Mouse (Mus musculus): Measurements from ENCODE around the gene Trpt1. TPM values are rescaled to one million over a fixed set of nuclear protein-coding genes. Genes with fewer than 3 reads are reported as not detected.

The Trpt1 gene
- polyA plus RNA-seq, 2 experiments: 12.0 to 15.1 TPM

- Histone ChIP-seq H3K36me3 (ENCODE audit: control insufficient read depth, insufficient read depth, low read length) (peaks cover 13% of the 10 kb centered on the region), H3K9ac (ENCODE audit: low read depth, low read length, severe bottlenecking) (peak within 1 kb of the TSS; percentile 92), H3K27ac (replicated peaks; ENCODE audit: low read depth, low read length) (peak within 1 kb of the TSS; percentile 89), H3K4me2 (replicated peaks; ENCODE audit: low read depth, low read length, severe bottlenecking) (peak within 1 kb of the TSS; percentile 83), H3K9me3 (ENCODE audit: control insufficient read depth, low read length) (no peaks in the 10 kb centered on the region), H3K4me3 (replicated peaks; ENCODE audit: low read length) (peak within 1 kb of the TSS; percentile 93), H3K4me1 (ENCODE audit: control insufficient read depth, insufficient read depth, low read length) (peaks cover 11% of the 10 kb centered on the region), H3K27me3 (ENCODE audit: control insufficient read depth, insufficient read depth, low read length) (no peaks in the 10 kb centered on the region)
- peak; percentile 99 for ATAC-seq (ENCODE audit: low FRiP score, low read depth)
- under 1% methylated on average over 49 of the region's 49 CpGs for WGBS
- TF ChIP-seq POLR2A (IDR thresholded peaks at IDR 0.05; ENCODE audit: borderline replicate concordance, extremely low read depth, insufficient read depth, insufficient read length): peak; percentile 78; the same call in 1 of the 2 replicates
- peak; percentile 100 for DNase-seq (ENCODE audit: low spot score)
Measured at GRCm38 (mm10) chr19:7039841-7040636, 44.1 kb downstream of the Trpt1 start, which contains the start of gene Stip1. Gene Stip1 (minus strand): TSS chr19:7039967.

GRCm38 (mm10) chr19:7040637-7041130 is 44.8 kb downstream of the Trpt1 start:
- DNase-seq (ENCODE audit: low spot score) (no peak), ATAC-seq (ENCODE audit: low FRiP score, low read depth) (no peak)
- Histone ChIP-seq H3K9me3 (ENCODE audit: control insufficient read depth, low read length) (no peaks in the 10 kb centered on the region), H3K9ac (ENCODE audit: low read depth, low read length, severe bottlenecking) (peak overlapping the region; percentile 70), H3K4me2 (replicated peaks; ENCODE audit: low read depth, low read length, severe bottlenecking) (peak overlapping the region; percentile 83), H3K36me3 (ENCODE audit: control insufficient read depth, insufficient read depth, low read length) (peaks cover 7% of the 10 kb centered on the region; the same call in 1 of the 2 replicates), H3K27ac (replicated peaks; ENCODE audit: low read depth, low read length) (peak overlapping the region; percentile 89), H3K4me1 (ENCODE audit: control insufficient read depth, insufficient read depth, low read length) (peaks cover 11% of the 10 kb centered on the region), H3K27me3 (ENCODE audit: control insufficient read depth, insufficient read depth, low read length) (no peaks in the 10 kb centered on the region), H3K4me3 (replicated peaks; ENCODE audit: low read length) (peak overlapping the region; percentile 47)
- WGBS: 23% methylated on average over 13 of the region's 13 CpGs
- no peak for TF ChIP-seq POLR2A (IDR thresholded peaks at IDR 0.05; ENCODE audit: borderline replicate concordance, extremely low read depth, insufficient read depth, insufficient read length)

- no peak for TF ChIP-seq POLR2A (IDR thresholded peaks at IDR 0.05; ENCODE audit: borderline replicate concordance, extremely low read depth, insufficient read depth, insufficient read length)
- Histone ChIP-seq H3K36me3 (ENCODE audit: control insufficient read depth, insufficient read depth, low read length) (peaks cover 6% of the 10 kb centered on the region; the same call in 1 of the 2 replicates), H3K27ac (replicated peaks; ENCODE audit: low read depth, low read length) (0 out of 2 replicates have a peak overlapping the region, but pooled peaks have one; percentile 89), H3K4me3 (replicated peaks; ENCODE audit: low read length) (no peak overlapping the region), H3K27me3 (ENCODE audit: control insufficient read depth, insufficient read depth, low read length) (no peaks in the 10 kb centered on the region), H3K4me1 (ENCODE audit: control insufficient read depth, insufficient read depth, low read length) (peaks cover 11% of the 10 kb centered on the region), H3K4me2 (replicated peaks; ENCODE audit: low read depth, low read length, severe bottlenecking) (peak overlapping the region; percentile 83; the same call in 1 of the 2 replicates), H3K9me3 (ENCODE audit: control insufficient read depth, low read length) (no peaks in the 10 kb centered on the region), H3K9ac (ENCODE audit: low read depth, low read length, severe bottlenecking) (no peak overlapping the region)
- DNase-seq (ENCODE audit: low spot score) (no peak), ATAC-seq (ENCODE audit: low FRiP score, low read depth) (no peak)
- WGBS: 90% methylated on average over 2 of the region's 2 CpGs
Measured at GRCm38 (mm10) chr19:7041171-7041570, 45.2 kb downstream of the Trpt1 start.

- Histone ChIP-seq H3K4me1 (ENCODE audit: control insufficient read depth, insufficient read depth, low read length) (peaks cover 5% of the 10 kb centered on the region; the same call in 1 of the 2 replicates), H3K27ac (replicated peaks; ENCODE audit: low read depth, low read length) (no peak overlapping the region)
- DNase-seq (ENCODE audit: low spot score): no peak
Measured at GRCm38 (mm10) chr19:7044279-7044678, 48.3 kb downstream of the Trpt1 start.

GRCm38 (mm10) chr19:7044706-7045105 is 48.8 kb downstream of the Trpt1 start:
- no peak for TF ChIP-seq POLR2A (IDR thresholded peaks at IDR 0.05; ENCODE audit: borderline replicate concordance, extremely low read depth, insufficient read depth, insufficient read length)
- Histone ChIP-seq H3K4me3 (replicated peaks; ENCODE audit: low read length) (no peak overlapping the region), H3K27ac (replicated peaks; ENCODE audit: low read depth, low read length) (no peak overlapping the region), H3K4me1 (ENCODE audit: control insufficient read depth, insufficient read depth, low read length) (peaks cover 5% of the 10 kb centered on the region; the same call in 1 of the 2 replicates), H3K27me3 (ENCODE audit: control insufficient read depth, insufficient read depth, low read length) (no peaks in the 10 kb centered on the region), H3K36me3 (ENCODE audit: control insufficient read depth, insufficient read depth, low read length) (no peaks in the 10 kb centered on the region), H3K9me3 (ENCODE audit: control insufficient read depth, low read length) (no peaks in the 10 kb centered on the region), H3K9ac (ENCODE audit: low read depth, low read length, severe bottlenecking) (no peak overlapping the region), H3K4me2 (replicated peaks; ENCODE audit: low read depth, low read length, severe bottlenecking) (no peak overlapping the region)
- WGBS: 42% methylated on average over 4 of the region's 4 CpGs
- no peak for DNase-seq (ENCODE audit: low spot score)
- no peak for ATAC-seq (ENCODE audit: low FRiP score, low read depth)

More at GRCm38 (mm10) chr19:7044279-7044678, 48.3 kb downstream of the Trpt1 start:
- 55% methylated on average over 4 of the region's 4 CpGs for WGBS
- Histone ChIP-seq H3K9me3 (ENCODE audit: control insufficient read depth, low read length) (no peaks in the 10 kb centered on the region), H3K4me3 (replicated peaks; ENCODE audit: low read length) (no peak overlapping the region), H3K36me3 (ENCODE audit: control insufficient read depth, insufficient read depth, low read length) (no peaks in the 10 kb centered on the region), H3K4me2 (replicated peaks; ENCODE audit: low read depth, low read length, severe bottlenecking) (no peak overlapping the region), H3K9ac (ENCODE audit: low read depth, low read length, severe bottlenecking) (no peak overlapping the region), H3K27me3 (ENCODE audit: control insufficient read depth, insufficient read depth, low read length) (no peaks in the 10 kb centered on the region)
- no peak for ATAC-seq (ENCODE audit: low FRiP score, low read depth)
- no peak for TF ChIP-seq POLR2A (IDR thresholded peaks at IDR 0.05; ENCODE audit: borderline replicate concordance, extremely low read depth, insufficient read depth, insufficient read length)

Other genes starting within 250 kb of the Trpt1 start
- 19.4 and 22.9 TPM in 2 replicates for gene Rps6ka4, start 155.5 kb upstream of the Trpt1 start, polyA plus RNA-seq (2012; rRNA removed)
- 25.2 and 27.4 TPM in 2 replicates for gene Rps6ka4, start 155.5 kb upstream of the Trpt1 start, polyA plus RNA-seq (2014; fragmentation: Nextera tagmentation; extraction: Ambion mirVana)
- gene Ccdc88b, start 137.9 kb upstream of the Trpt1 start, polyA plus RNA-seq (2012; rRNA removed): 1.8 and 2.2 TPM in 2 replicates
- 0.69 and 0.75 TPM in 2 replicates for gene Ccdc88b, start 137.9 kb upstream of the Trpt1 start, polyA plus RNA-seq (2014; fragmentation: Nextera tagmentation; extraction: Ambion mirVana)
- gene Trmt112, start 86.4 kb upstream of the Trpt1 start, polyA plus RNA-seq (2012; rRNA removed): 163 and 164 TPM in 2 replicates
- gene Trmt112, start 86.4 kb upstream of the Trpt1 start, polyA plus RNA-seq (2014; fragmentation: Nextera tagmentation; extraction: Ambion mirVana): 163 and 167 TPM in 2 replicates
- 145 and 173 TPM in 2 replicates for gene Prdx5, start 86.0 kb upstream of the Trpt1 start, polyA plus RNA-seq (2012; rRNA removed)
- gene Prdx5, start 86.0 kb upstream of the Trpt1 start, polyA plus RNA-seq (2014; fragmentation: Nextera tagmentation; extraction: Ambion mirVana): 245 and 269 TPM in 2 replicates
- 20.3 and 25.5 TPM in 2 replicates for gene Esrra, start 74.3 kb upstream of the Trpt1 start, polyA plus RNA-seq (2012; rRNA removed)
- 3.4 and 5.1 TPM in 2 replicates for gene Esrra, start 74.3 kb upstream of the Trpt1 start, polyA plus RNA-seq (2014; fragmentation: Nextera tagmentation; extraction: Ambion mirVana)
- gene Catsperz, start 70.8 kb upstream of the Trpt1 start, polyA plus RNA-seq (2012; rRNA removed): 2.8 and 5.6 TPM in 2 replicates
- 3.6 and 5.4 TPM in 2 replicates for gene Catsperz, start 70.8 kb upstream of the Trpt1 start, polyA plus RNA-seq (2014; fragmentation: Nextera tagmentation; extraction: Ambion mirVana)
- 0.91 and 1.1 TPM in 2 replicates for gene Kcnk4, start 61.6 kb upstream of the Trpt1 start, polyA plus RNA-seq (2012; rRNA removed)
- 1.1 TPM in 2 replicates for gene Kcnk4, start 61.6 kb upstream of the Trpt1 start, polyA plus RNA-seq (2014; fragmentation: Nextera tagmentation; extraction: Ambion mirVana)
- 75.1 and 76.5 TPM in 2 replicates for gene Bad, start 54.3 kb upstream of the Trpt1 start, polyA plus RNA-seq (2012; rRNA removed)
- 77.5 and 80.8 TPM in 2 replicates for gene Bad, start 54.3 kb upstream of the Trpt1 start, polyA plus RNA-seq (2014; fragmentation: Nextera tagmentation; extraction: Ambion mirVana)
- 56.8 and 72.3 TPM in 2 replicates for gene Gpr137, start 53.7 kb upstream of the Trpt1 start, polyA plus RNA-seq (2012; rRNA removed)
- gene Gpr137, start 53.7 kb upstream of the Trpt1 start, polyA plus RNA-seq (2014; fragmentation: Nextera tagmentation; extraction: Ambion mirVana): 28.5 and 31.8 TPM in 2 replicates
- gene Ppp1r14b, start 21.2 kb upstream of the Trpt1 start, polyA plus RNA-seq (2012; rRNA removed): 277 and 304 TPM in 2 replicates
- 249 and 282 TPM in 2 replicates for gene Ppp1r14b, start 21.2 kb upstream of the Trpt1 start, polyA plus RNA-seq (2014; fragmentation: Nextera tagmentation; extraction: Ambion mirVana)
- 80.6 and 102 TPM in 2 replicates for gene Plcb3, start 19.7 kb upstream of the Trpt1 start, polyA plus RNA-seq (2012; rRNA removed)
- gene Plcb3, start 19.7 kb upstream of the Trpt1 start, polyA plus RNA-seq (2014; fragmentation: Nextera tagmentation; extraction: Ambion mirVana): 36.6 and 42.4 TPM in 2 replicates
- gene Fkbp2, start 15.6 kb upstream of the Trpt1 start, polyA plus RNA-seq (2012; rRNA removed): 39.9 and 73.3 TPM in 2 replicates
- 71.5 and 80.5 TPM in 2 replicates for gene Fkbp2, start 15.6 kb upstream of the Trpt1 start, polyA plus RNA-seq (2014; fragmentation: Nextera tagmentation; extraction: Ambion mirVana)
- gene Vegfb, start 8.5 kb upstream of the Trpt1 start, polyA plus RNA-seq (2012; rRNA removed): 46.7 and 55.7 TPM in 2 replicates
- gene Vegfb, start 8.5 kb upstream of the Trpt1 start, polyA plus RNA-seq (2014; fragmentation: Nextera tagmentation; extraction: Ambion mirVana): 44.9 and 54.5 TPM in 2 replicates
- gene Dnajc4, start 3.6 kb upstream of the Trpt1 start, polyA plus RNA-seq (2012; rRNA removed): 32.4 and 38.0 TPM in 2 replicates
- gene Dnajc4, start 3.6 kb upstream of the Trpt1 start, polyA plus RNA-seq (2014; fragmentation: Nextera tagmentation; extraction: Ambion mirVana): 24.4 and 26.8 TPM in 2 replicates
- 22.1 and 27.7 TPM in 2 replicates for gene Nudt22, start within 50 bp of the Trpt1 start, polyA plus RNA-seq (2012; rRNA removed)
- 21.5 and 21.9 TPM in 2 replicates for gene Nudt22, start within 50 bp of the Trpt1 start, polyA plus RNA-seq (2014; fragmentation: Nextera tagmentation; extraction: Ambion mirVana)
- 10.1 and 13.1 TPM in 2 replicates for gene Fermt3, start 23.3 kb downstream of the Trpt1 start, polyA plus RNA-seq (2012; rRNA removed)
- 10.2 and 10.8 TPM in 2 replicates for gene Fermt3, start 23.3 kb downstream of the Trpt1 start, polyA plus RNA-seq (2014; fragmentation: Nextera tagmentation; extraction: Ambion mirVana)
- 124 and 170 TPM in 2 replicates for gene Stip1, start 43.8 kb downstream of the Trpt1 start, polyA plus RNA-seq (2012; rRNA removed)
- 200 and 205 TPM in 2 replicates for gene Stip1, start 43.8 kb downstream of the Trpt1 start, polyA plus RNA-seq (2014; fragmentation: Nextera tagmentation; extraction: Ambion mirVana)
- 24.6 and 27.4 TPM in 2 replicates for gene Macrod1, start 60.7 kb downstream of the Trpt1 start, polyA plus RNA-seq (2012; rRNA removed)
- 16.6 and 19.7 TPM in 2 replicates for gene Macrod1, start 60.7 kb downstream of the Trpt1 start, polyA plus RNA-seq (2014; fragmentation: Nextera tagmentation; extraction: Ambion mirVana)
- gene Flrt1, start 109.6 kb downstream of the Trpt1 start, polyA plus RNA-seq (2012; rRNA removed): 2.2 and 3.2 TPM in 2 replicates
- 8.5 and 9.6 TPM in 2 replicates for gene Flrt1, start 109.6 kb downstream of the Trpt1 start, polyA plus RNA-seq (2014; fragmentation: Nextera tagmentation; extraction: Ambion mirVana)
- 157 and 181 TPM in 2 replicates for gene Otub1, start 210.2 kb downstream of the Trpt1 start, polyA plus RNA-seq (2012; rRNA removed)
- gene Otub1, start 210.2 kb downstream of the Trpt1 start, polyA plus RNA-seq (2014; fragmentation: Nextera tagmentation; extraction: Ambion mirVana): 203 and 212 TPM in 2 replicates
- gene Cox8a, start 221.5 kb downstream of the Trpt1 start, polyA plus RNA-seq (2012; rRNA removed): 478 and 552 TPM in 2 replicates
- 850 and 909 TPM in 2 replicates for gene Cox8a, start 221.5 kb downstream of the Trpt1 start, polyA plus RNA-seq (2014; fragmentation: Nextera tagmentation; extraction: Ambion mirVana)
- gene Naa40, start 245.1 kb downstream of the Trpt1 start, polyA plus RNA-seq (2012; rRNA removed): 55.9 and 62.8 TPM in 2 replicates
- 50.1 and 54.1 TPM in 2 replicates for gene Naa40, start 245.1 kb downstream of the Trpt1 start, polyA plus RNA-seq (2014; fragmentation: Nextera tagmentation; extraction: Ambion mirVana)

Data from limb, embryonic 14.5 days (tissue).